18 mouse cellular contexts compared by ENCODE assay signal in genomic region chr6:51256631-51257030, GRCm38 (mm10).
"Had no signal": no experiment of that assay in that cellular context is flagged by ENCODE, and none has a peak within 500 bp of the region (broad histone marks: within the 10 kb centered on the region; RNA-seq: fewer than 3 reads in every experiment).

No protein-coding gene starts in this region.

- H3K9me3 ChIP-seq: kidney, embryonic 15.5 days; liver, embryonic 13.5 days; lung, embryonic 15.5 days; midbrain, embryonic 15.5 days; stomach, embryonic 15.5 days had no signal

- H3K9ac ChIP-seq: kidney, embryonic 15.5 days; liver, embryonic 13.5 days; lung, embryonic 15.5 days; midbrain, embryonic 15.5 days; neural tube, embryonic 13.5 days; stomach, embryonic 15.5 days had no signal

- H3K27ac ChIP-seq: kidney, embryonic 15.5 days; left cerebral cortex, adult 2 months; liver, embryonic 13.5 days; lung, embryonic 15.5 days; midbrain, embryonic 15.5 days; neural tube, embryonic 13.5 days; stomach, embryonic 15.5 days had no signal

- H3K27me3 ChIP-seq: kidney, embryonic 15.5 days; liver, embryonic 13.5 days; lung, embryonic 15.5 days; midbrain, embryonic 15.5 days; neural tube, embryonic 13.5 days; stomach, embryonic 15.5 days had no signal

- DNase-seq: kidney, adult 8-10 months; kidney, postnatal 10 days; kidney, postnatal 36 days; layer of hippocampus, postnatal 36 days; liver, embryonic 13.5 days; lung, postnatal 4 days; retina, postnatal 1 day; right cerebral cortex, postnatal 25 days; spleen, adult 18-20 months; thymus, postnatal 36 days had no signal

- ATAC-seq: midbrain, embryonic 15.5 days had no signal

- H3K36me3 ChIP-seq: kidney, embryonic 15.5 days; liver, embryonic 13.5 days; lung, embryonic 15.5 days; midbrain, embryonic 15.5 days; neural tube, embryonic 13.5 days; stomach, embryonic 15.5 days had no signal

- H3K4me1 ChIP-seq: kidney, embryonic 15.5 days; midbrain, embryonic 15.5 days; neural tube, embryonic 13.5 days had no signal

- H3K4me3 ChIP-seq: kidney, embryonic 15.5 days; left cerebral cortex, adult 2 months; liver, embryonic 13.5 days; lung, embryonic 15.5 days; midbrain, embryonic 15.5 days; myocyte; neural tube, embryonic 13.5 days; stomach, embryonic 15.5 days had no signal

- H3K4me2 ChIP-seq: kidney, embryonic 15.5 days; lung, embryonic 15.5 days; midbrain, embryonic 11.5 days; midbrain, embryonic 15.5 days; neural tube, embryonic 13.5 days; stomach, embryonic 15.5 days had no signal
